Mouse (Mus musculus) telencephalon, adult 2 months (tissue): ENCODE data around the gene Olfr701.

Experiments
- DNase-seq: peaks from one replicate; pipeline ENCODE4 v3.0.0-alpha.2; 2011; ENCODE audit warnings: low read depth, low spot score

Olfr701 gene

DNA sequence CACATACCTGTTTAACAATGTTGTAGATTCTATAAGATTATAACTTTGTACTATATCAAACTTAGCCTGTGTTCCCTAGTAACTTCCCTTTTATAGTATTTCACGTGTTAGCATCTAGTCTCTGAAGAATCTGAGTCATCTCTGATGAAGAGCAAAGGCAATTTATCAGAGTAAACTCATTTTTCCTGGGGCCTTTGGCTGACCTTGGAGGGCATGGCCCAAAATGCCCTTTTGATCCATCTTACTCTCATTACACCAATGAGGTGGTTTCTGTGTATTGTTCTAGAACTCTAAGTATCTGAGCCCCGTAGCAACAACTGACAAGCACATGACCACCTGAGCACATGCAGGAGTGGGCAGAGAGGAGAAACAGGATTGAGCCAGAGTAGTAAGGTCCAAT is at the start of gene Olfr701:
Gene Olfr701, plus strand, starts transcription at position 301 of the 400 bp plus-strand sequence.
- no peak for DNase-seq

DNA sequence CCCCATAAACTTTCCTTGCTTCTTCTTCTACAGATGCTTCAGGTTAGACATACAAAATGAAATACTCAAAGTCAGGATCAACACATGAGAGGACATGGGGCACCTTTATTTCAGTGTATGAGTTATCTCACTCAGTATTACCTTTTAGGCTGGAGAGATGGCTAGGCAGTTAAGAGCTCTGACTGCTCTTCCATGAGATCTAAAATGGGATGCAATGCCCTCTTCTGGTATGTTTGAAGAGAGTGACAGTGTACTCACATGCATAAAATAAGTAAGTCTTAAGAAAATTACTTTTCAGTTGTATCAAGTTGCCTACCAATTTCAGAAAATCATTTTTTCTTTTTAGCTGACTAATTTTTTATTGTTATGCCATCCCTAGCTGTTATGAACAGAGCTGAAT is 25.6 kb upstream of the Olfr701 start:
- DNase-seq, result no peak

DNA sequence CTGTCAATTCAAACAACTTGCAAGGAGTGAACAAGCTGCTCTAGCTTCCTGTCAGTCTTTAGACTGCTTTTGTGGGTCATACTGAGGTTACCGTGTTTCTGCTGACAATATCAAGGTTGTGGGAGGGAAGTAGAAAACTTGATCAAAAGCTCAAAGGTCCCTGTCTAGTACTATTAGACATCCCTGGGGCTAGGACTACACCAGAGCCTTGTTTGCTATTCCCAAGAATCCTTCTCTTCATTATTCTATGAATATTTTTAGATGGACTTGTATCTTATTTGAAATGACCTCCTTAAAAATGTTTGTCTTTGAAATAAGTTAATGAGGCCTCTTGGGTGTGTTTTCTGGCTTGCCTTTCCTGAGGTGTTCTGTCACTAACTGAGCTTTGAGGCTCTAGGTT is 20.8 kb upstream of the Olfr701 start, which contains the start of gene Olfr699:
Gene Olfr699, minus strand, starts transcription at position 101 of the 400 bp plus-strand sequence.
- no peak for DNase-seq

DNA sequence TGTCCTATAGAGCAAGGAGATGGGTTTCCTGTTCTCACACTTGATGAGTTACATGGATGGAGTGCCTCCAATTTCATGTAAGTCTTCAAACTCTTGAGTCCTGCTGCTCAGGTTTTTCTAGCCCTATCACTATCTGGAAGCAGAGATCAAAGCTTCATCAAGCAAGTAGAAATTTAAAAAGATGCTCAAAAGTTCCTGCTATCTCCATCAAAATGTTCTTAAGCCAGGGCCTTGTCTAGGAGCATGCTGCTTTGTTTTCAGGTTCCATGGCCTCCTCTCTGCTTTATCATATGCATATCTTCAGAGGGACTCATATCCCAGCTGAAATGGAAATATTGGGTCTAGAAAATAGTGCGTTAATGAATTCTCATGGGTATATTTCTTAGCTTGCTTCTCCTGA is 5.2 kb upstream of the Olfr701 start, which contains the start of gene Olfr700:
Gene Olfr700, minus strand, starts transcription at position 101 of the 400 bp plus-strand sequence.
- DNase-seq, result no peak

DNA sequence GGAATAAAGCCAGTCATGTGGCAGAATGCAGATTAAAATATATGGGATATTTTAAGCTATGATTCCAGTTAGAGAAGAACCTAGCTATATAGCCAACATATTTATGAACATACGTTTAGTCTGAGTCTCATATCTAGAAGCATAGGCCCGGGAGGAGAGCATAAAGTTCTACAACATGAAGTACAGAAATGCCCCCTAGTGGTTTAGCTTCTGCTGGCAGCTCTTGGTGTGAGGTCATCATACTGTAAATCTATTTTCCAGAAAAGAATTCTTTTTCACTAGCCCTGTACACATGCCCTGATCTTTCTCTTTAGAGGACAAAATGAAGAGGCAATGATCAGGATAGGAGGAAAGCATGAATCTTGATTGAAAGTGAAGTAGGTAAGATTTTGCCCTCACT is 1.8 kb downstream of the Olfr701 start:
- DNase-seq, result no peak

DNA sequence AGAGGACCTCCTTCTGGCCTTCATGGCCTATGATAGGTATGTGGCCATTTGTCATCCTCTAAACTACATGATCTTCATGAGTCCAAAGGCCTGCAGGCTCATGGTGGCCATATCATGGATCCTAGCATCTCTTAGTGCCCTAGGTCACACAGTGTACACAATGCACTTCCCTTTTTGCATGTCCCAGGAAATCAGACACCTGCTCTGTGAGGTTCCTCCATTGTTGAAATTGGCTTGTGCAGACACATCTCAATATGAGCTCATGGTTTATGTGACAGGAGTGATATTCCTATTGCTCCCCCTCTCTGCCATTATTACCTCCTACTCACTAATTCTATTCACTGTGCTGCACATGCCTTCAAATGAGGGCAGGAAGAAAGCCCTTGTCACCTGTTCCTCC is 4.5 kb downstream of the Olfr701 start:
- DNase-seq, result no peak

DNA sequence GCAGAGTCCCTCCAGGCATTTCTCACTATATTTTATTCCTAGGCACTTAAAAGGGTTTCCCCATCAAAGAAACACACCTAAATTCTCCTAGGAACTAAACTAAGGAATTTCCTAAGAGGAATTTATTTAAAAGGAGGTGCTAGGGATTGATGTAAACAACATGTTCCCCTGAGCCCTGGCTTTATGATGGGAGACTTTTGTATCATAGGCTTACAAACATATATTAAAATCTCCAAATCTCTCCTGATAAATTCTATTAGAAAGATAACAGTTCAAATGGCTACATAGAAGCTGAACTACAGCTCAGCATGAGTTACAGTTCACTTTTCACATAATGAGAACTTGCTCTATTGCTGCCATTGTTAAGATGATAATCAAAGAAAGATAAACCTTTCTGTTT is 19.9 kb downstream of the Olfr701 start, which contains the start of gene Olfr702:
Gene Olfr702, minus strand, starts transcription at position 101 of the 400 bp plus-strand sequence.
- DNase-seq, result no peak

DNA sequence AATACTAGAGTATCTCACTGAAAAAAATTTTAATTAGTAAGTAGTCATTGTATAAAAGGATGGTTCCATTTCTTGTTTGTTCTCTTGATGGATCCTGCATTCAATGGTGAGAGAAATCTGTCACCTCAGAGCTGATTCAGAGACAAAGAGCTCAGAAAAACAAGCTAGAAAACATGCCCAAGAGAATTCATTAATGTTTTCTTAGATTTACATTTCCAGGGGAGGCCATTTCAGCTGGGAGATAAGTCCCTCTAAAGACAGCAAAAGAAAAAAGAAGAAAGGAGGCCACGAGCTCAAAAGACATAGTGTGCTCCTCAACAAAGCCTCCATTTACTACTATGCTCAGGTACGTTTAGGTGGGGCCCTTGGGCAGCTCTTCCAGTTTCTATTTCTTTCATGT is 29.1 kb downstream of the Olfr701 start, which contains the start of gene Olfr703:
Gene Olfr703, plus strand, starts transcription at position 301 of the 400 bp plus-strand sequence.
- DNase-seq, result no peak

DNA sequence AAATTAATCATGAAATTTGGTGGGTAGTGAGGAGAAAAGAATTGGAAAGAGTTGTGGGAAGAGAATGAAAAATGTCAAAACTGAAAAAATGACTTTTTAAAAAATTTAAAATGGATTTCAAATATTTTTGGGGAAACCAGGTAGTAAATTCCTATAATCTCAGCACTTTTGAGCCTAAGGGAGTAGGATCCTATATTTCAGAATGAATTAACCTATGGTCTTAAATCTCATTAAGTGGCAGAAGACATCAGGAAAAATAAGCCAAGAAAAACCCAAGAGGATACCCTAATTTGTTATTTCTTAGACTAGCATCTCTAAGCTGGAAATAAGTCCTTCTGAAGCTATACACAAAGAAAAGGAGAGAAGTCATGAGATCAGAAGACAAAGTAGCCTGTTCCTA is 49.0 kb downstream of the Olfr701 start, which contains the start of gene Olfr704:
Gene Olfr704, plus strand, starts transcription at position 301 of the 400 bp plus-strand sequence.
- no peak for DNase-seq
